Mouse (Mus musculus) G1E-ER4 (cell line): ENCODE results near the gene Car12. TPM values are rescaled to one million over a fixed set of nuclear protein-coding genes. Genes with fewer than 3 reads are reported as not detected.

Experiments used
- GATA1 ChIP-seq: IDR thresholded peaks from one replicate; pipeline ENCODE4 v1.8.0; 2012; ENCODE audit warnings: low read length, inconsistent platforms
- polyA plus RNA-seq: library from polyadenylated mRNA; stranded (reverse); fragments of >175 nt; gene quantifications from 2 replicates; pipeline ENCODE4 v1.2.3, GENCODE M21; 2012

Car12 gene
- polyA plus RNA-seq, 1 experiment: not detected

- TF ChIP-seq GATA1: no peak
Measured at GRCm38 (mm10) chr9:66734568-66734967, 21.1 kb downstream of the Car12 start.

DNA sequence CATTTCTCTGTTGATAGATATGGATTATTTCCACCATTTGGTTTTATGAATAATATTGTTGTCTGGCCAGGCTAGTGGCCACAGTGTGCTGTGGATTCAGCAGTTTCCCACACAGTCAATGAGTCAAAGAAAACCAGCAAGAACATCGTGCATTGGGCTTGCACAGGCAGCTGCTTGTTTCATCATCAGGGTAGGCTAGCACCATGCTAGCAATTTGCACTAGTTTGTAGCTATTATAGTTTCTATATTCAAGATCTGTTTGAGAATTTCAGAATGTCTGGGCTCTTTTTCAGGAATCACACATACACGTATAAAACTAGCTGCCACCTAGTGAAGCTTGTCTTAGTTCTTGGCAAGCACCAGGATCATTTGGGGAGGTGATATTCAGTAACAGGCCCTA lies 21.6 kb downstream of the Car12 start:
- no peak for TF ChIP-seq GATA1

DNA sequence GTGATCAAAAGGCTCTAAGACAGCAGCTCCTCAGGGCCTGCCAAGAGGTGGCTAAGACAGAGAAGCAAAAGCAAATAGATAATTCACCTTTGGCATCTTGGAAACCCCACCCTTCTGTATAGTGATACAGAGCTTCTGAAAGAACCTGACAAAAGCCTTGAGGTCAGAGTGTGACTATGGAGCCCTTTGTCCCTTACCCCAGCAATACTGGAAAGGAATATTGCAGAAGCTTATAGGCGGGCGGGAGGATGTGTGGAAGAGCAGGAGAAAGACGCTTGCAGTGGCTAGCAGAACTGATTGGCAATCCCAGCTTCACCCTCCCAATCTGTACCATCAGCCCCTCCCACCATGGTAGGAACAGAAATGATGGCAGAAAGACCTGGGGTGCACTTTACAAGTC lies 22.5 kb downstream of the Car12 start:
- no peak for TF ChIP-seq GATA1

DNA sequence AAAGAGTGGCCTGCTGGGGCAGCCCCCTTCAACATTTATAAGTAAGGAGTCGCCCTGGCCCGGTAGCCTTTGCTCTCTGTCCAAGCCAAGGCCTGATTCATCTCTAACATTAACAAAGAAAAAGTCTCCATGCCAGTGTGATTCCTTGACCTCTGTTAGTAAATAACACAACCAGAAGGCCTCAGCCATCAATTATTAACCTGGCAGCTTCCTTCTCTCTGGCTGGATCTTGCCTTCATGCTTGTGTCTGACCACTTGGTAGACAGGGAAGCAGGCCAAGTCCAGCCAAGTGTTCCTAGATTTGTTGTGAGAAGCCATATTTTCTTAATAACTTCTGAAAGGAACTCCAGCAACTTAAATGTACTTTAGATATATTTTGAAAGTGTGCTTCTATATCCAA lies 23.1 kb downstream of the Car12 start:
- TF ChIP-seq GATA1: no peak

GRCm38 (mm10) chr9:66739516-66739915 lies 26.0 kb downstream of the Car12 start:
- no peak for TF ChIP-seq GATA1

GRCm38 (mm10) chr9:66744531-66744930 lies 31.0 kb downstream of the Car12 start:
- TF ChIP-seq GATA1: no peak

DNA sequence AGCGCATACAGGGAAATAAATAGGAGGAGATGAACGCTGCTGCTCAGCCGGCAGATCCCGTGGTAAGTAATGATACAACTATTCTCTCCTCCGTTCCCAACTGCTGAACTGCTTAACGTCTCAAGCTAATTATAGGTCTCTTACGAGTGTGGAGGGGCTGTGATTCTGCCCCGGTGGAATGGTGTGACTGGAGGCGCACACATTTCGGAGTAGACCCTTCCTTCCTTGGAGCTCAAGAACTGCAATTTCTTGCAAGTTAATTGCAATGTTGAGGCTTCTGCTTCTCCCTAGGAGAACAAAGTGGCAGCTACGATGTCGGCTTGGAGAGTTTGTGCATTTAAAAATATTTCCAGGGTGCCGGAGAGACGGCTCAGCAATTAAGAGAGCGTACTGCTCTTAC lies 34.9 kb downstream of the Car12 start:
- TF ChIP-seq GATA1: no peak

DNA sequence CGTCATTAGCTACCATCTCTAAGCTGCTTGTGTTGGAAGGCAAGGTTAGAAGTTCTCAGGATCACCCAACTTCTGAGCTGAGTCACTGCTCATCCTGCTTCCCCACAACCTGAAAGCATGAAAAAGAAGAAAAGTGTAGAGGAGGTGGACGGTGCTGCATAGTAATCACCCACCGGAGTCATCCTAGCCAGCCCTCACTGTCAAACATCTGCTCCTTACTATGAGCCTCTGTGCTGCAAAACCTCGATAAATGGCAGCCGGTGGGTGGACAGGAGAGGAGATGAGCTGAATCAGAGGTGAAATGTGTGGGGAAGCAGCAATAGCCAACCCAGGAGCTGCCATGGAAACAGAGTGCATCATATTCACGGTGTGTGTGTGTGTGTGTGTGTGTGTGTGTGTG lies 39.4 kb downstream of the Car12 start:
- no peak for TF ChIP-seq GATA1

DNA sequence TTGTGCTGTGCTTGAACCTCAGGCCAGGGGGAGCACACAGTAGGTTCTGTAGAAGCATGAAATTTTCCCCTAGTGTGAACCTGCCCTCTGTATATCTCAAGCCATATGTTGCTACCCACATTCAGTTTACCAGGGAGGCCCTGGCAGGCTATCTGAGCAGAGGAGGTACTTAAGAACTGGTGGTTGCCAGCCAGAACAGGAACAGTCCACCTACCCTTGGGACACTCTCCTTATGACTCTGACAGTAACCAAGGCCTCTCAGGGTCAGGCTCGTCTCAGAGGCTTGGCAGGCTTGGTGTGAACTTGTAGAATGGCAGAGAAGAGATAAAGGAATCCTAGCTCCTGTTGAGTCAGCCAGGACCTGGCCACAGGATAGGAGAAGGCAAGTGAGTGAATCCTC lies 47.5 kb downstream of the Car12 start:
- no peak for TF ChIP-seq GATA1

GRCm38 (mm10) chr9:66768721-66769120 lies 55.2 kb downstream of the Car12 start:
- TF ChIP-seq GATA1: no peak

DNA sequence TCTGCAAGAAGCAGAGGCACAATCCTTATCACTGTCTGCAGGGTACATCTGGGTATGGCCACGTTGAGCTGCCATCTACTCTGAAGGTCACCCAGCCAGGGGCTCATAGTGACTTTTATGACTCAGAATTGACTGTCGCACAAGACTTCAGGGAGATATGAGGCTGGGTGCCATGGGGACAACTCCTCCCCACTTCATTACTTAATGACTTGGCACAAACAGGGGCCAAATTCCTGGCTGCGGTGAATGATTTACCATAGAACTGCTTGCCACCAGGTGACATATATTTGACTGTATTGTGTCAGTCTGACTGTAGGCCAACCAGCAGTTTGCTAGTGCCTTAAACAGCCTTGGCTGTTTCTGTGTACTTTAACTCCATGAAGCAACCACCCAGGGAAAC lies 55.8 kb downstream of the Car12 start:
- TF ChIP-seq GATA1: no peak

DNA sequence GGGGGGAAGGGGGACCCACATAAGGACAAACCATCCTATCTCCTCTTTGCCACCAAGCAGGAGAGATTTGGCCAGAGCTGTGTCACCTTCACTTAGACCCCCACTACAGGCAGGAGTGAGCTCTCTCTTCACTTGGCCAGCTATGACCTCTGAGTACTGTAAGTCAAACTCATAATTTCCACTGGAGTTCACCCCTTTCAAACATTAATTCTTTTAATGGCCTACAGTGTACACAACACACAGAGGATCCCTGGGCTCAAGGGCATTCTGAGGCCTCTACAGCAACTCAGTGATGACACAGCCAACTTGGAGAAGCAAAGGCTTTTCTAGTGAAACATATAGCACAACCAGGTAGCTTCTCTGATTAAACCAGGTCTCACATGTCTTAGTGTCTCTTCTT lies 57.2 kb downstream of the Car12 start:
- no peak for TF ChIP-seq GATA1

- no peak for TF ChIP-seq GATA1
Measured at GRCm38 (mm10) chr9:66787821-66788220, 74.3 kb downstream of the Car12 start.

GRCm38 (mm10) chr9:66794629-66795463 lies 81.4 kb downstream of the Car12 start:
- no peak for TF ChIP-seq GATA1

- TF ChIP-seq GATA1: no peak
Measured at GRCm38 (mm10) chr9:66795464-66796324, 82.2 kb downstream of the Car12 start, which contains the start of gene Aph1b. Gene Aph1b, minus strand, starts transcription at chr9:66795490.

- TF ChIP-seq GATA1: no peak
Measured at GRCm38 (mm10) chr9:66796739-66797138, 83.3 kb downstream of the Car12 start, which contains the start of gene Gm10647. Gene Gm10647, plus strand, starts transcription at chr9:66797039.
